Mouse (Mus musculus) kidney, adult 18-20 months (tissue): ENCODE data around the gene Rimklb.
"Not testable (repeated sequence)": the region's sequence is repeated elsewhere in the genome, so short reads cannot be mapped to it uniquely, and the experiment has no call there.

Experiments
- DNase-seq: peaks from one replicate; pipeline ENCODE4 v3.0.0; 2021

The Rimklb gene

DNA sequence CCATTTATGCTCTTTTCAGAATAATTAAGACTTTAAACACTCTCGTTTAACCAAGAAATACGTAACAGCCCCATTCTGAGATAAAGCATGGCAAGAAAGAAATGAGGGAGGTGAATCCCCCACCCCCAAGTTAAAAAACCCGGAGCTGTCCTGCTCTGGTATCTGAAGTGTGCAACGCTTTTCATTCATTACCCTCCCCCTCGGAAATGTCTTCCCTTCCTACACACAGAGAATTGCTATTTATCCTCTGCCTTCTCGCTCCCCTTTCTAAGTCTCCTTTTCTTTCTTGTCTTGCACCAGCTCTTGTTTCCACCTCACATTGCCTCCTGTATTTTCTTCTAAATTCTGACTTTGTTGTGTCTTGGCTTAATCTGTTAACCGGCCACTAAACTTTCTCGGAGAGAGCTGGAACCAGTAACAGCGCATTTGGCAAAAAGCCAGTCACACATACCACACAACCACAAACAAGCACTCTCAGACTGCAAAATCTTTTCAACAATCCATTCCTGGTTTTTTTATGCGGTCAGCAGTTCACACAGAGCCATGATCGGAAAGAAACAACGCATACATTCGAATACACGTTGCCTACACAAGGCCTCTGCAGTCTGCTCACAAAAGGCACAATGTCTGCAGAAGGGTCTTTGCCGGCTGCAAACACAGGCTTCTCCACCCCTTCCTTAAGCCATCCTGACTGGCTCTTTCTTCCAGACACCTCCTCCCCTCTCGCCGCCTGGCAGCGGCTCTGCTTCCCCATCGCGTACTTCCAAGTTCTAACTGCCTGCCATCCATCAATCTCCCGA, 3.3 kb downstream of the Rimklb start:
- peak; percentile 22 for DNase-seq

DNA sequence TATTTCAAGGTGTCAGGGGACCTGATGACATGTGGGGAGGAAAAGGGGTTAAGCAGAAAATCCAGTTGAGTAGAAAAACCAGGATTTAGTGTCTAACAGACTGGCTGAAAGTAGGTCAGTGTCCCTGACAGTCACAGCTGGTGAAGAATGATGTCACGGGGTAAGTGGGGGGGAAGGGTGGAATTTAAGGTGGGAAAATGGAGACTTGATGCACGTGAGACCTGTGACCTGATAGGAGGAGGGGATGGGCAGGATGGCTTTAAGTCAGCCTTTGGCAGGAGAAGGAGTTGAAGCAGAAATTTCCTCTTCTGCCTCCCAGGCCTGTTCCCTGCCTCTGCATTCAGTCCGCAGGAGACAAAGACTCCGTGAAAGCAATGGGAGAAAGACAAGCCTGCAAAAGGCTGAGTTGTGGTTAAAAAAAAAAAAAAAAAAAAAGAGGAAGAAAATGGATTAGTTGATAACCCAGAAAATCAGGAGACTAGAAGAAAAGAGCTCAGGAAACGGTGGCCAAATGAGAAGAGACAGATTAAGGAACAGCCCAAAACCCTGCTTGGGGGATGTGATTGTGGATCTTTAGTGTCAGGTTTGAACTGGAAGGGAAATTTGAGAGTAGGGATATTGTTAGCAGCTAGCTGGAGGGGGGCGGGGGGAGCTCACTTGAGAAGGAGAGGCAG, 4.6 kb downstream of the Rimklb start:
- DNase-seq = no peak

DNA sequence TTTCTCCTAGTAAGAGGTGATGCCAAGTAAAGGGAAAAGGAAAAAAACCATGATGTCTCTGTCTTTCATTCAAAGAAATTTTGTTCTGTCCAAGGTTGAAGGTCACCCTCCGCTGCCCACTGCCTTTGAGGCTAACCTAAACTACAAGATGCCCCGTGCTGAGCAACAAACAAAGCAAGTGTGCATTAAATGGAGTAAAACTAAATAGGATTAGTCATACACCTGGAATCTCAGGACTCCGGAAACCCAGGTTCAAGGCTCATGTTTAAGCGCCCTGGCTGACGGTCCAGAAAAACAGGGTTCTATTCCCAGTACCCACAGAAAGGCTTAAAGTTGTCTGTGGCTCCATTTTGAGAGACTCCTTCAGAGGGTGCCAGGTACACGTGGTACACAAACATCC, 6.1 kb downstream of the Rimklb start:
- DNase-seq = no peak

DNA sequence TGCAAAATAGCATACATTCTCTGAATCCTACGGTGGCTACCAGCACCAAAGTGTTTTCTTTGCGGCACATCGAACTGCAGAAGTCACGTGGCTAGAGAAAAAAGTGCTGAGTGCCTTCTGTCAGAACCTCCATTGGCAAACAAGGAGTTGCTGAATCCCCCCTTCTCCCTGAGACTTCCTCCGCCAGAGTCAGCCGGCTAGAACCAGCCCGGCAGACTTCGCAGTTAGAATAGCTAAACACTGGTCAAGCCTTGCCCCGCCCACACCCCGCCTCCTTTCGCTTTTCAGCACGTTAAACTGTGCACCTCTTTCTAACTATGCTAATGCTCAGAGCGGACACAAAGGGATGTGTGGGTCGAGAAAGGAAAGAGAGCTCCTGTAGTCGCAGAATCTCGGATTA, 7.0 kb downstream of the Rimklb start:
- DNase-seq = peak; percentile 85

DNA sequence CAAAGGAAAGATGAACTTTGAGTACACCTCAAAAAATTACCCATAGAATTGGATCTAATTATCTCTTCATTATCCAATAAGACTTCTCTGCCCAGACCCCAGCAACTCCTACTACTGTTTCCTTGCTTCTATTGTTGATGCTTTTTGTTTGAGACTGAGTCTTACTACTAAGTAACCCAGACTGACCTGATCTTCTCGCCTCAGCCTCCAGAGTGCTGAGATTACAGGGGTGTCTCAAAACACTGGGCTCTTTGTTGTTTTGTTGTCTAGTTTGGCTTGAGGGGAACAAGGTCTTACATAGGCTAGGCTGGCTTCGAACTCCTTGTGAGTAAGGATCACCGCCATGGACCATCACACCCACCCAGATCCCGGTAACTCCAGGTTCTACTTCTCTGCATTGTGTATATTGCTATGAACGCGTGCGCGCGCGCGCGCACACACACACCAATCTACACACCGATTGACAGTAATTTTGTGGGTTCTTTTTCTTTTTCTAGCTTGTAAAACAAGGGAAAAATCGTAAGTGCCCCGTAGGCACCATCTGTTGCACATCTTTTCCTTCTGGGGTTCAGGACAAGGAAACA, 7.5 kb downstream of the Rimklb start:
- DNase-seq = no peak

DNA sequence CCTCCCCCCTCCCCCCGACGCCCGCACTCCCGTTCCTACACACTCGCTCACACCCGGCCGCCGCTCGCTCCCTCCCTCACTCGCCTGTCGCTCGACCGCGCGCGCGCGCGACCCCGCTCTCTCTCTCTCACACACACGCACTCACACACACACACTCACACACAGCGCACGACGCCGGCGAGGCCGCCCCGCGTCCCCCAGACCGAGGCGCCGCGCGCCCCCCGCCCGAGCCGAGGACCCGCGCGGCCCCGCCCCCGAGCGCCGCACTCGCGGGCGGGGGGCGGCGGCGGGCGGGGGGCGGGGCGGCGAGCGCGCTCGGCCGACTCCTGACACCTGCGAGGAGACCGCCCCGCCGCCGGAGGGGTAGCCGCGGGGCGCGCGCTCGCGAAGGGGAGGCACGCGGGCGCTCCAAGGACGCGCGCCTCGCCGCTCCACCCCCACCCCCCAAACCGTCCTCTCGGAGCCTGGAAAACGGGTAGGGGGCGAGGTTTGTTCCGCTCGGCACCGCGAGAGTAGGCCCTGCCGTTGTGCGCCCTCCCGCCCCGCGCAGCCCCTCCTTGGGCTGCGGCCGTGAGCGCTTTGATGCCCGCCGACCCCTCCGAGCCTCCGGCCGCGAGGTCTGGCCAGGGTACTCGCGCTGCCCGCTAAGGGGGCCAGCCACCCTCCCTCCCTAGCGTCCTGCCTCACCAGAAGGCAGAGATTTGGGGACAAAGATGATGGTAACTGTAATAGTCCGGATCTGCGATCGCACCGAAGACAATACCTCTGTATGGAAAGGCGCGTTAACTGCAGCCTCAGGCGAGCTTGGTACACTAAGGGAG, 12.1 kb downstream of the Rimklb start:
- DNase-seq = no peak

DNA sequence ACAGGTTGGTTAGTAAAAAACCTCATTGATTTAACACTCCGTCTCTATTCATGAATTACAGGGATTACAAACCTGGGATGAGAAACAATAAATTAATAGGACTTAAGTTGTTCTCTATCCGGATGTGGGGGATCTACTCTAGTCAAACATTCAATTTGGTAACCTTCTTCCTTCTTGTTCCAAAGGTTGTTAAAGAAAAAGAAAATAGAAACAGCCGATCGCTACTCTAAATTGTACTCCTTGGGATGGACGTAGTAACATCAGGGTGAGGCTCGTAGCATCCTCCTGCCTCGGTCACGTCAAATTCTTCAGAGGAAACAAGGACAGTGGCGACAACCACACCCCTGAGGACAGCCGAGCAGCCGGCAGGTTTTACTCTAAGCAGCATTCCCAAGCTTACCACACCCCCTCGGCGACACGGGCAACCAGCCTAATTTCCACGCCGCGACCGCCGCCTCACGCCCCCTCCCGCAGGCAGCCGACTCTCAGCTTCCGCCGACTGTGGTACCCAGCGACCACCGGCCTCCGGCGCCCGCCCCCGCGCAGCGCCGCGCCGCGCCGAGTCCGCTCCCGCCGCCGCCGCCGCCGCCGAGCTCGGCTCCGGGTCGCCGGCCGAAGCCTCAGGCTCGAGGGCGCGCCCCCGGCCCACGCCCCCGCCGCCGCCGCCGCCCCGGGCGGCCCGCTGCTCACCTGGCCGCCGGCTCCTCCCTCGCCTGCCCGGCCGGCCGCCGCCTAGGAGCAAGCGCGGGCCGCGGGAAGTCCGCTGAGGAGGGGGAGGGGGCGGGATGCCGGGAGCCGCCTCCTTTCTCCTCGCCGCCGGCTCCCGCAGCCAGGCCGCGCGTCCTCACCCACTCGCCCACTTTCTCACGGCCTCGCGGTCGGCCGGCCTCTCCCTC, 12.9 kb downstream of the Rimklb start:
- DNase-seq = no peak

DNA sequence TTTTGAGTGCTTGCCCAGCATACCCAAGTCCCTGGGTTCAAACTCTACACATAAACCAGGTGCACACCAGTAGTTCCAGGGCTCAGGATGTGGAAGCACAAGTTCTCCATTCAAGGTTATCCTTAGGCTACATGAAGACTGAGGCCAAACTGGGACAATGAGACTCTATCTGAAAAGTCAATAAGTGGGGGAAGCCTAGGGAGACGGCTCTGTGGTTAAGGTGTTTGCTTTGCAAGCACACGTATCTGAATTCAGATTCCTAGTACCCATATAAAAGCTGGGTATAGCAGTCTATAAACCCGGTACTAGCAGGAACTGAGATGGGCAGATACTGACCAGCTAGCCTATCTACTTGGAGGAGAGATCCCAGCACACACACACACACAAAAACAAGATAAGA, 20.5 kb downstream of the Rimklb start:
- no peak for DNase-seq

DNA sequence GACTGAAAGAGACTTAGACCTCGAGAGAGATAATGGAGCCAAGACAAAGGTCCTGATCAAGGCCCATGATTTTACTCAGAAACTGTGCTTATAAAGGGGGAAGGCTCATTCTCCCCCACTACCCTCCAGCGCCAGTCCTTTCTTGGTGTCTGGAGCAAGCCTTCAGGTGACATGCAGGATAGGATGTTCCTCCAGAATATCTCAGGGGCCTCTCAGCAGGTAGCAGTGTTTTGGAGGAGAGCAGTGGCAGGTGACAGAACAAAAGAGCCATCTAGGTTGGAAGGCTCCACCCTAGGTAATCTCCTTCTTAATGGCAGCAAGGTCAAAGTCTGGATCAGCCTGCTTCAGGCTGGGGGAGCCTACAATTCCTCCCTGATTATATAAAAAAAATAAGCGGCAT, 27.1 kb downstream of the Rimklb start:
- not testable (repeated sequence) for DNase-seq

DNA sequence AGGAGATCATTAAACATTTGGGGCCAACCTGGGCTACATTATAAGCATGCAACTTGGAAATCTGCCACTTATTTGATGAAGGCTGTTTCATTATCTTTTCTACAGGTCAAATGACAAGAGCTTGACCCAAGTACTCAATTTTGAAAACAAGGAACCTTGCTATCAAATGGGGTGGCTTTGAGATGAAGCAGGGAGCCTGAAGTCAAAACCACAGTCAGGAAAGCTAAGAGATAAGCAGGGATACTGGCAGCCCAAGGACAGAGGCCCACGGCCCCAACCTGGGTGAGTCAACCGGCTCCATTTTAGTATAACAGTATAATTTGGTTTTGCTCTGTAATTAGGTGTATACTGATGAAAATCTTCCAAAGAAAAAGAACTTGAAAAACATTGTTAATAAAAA, 28.3 kb downstream of the Rimklb start:
- no peak for DNase-seq

DNA sequence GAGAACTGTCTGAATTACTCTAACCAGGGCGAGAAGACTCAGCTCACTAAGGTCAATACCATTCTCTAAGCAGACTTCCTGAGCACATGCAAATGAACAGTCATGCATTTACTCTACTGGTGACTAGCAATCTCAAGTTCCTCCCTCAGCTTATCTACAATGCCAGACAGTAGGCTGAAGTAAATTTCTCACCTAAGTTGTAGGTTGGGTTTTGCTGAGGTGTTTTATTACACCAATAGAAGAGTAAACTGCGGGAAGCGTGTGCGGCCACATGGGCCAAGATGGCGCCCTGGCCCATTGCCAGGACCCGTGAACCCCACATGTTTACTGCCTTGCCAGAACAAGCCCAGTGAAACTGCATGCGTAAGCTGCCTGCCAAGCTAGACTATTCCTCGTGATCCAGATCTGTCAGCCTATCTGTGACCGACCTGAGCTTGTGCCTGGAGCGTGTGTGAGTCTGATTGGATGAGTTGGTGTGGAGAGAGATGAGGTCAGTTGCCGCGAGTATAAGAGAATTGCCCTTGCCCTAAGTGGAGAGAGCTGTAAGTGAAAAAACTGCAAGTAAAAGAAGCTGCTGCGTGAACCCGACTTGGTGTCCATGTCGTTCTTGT, 29.4 kb downstream of the Rimklb start:
- DNase-seq = no peak

DNA sequence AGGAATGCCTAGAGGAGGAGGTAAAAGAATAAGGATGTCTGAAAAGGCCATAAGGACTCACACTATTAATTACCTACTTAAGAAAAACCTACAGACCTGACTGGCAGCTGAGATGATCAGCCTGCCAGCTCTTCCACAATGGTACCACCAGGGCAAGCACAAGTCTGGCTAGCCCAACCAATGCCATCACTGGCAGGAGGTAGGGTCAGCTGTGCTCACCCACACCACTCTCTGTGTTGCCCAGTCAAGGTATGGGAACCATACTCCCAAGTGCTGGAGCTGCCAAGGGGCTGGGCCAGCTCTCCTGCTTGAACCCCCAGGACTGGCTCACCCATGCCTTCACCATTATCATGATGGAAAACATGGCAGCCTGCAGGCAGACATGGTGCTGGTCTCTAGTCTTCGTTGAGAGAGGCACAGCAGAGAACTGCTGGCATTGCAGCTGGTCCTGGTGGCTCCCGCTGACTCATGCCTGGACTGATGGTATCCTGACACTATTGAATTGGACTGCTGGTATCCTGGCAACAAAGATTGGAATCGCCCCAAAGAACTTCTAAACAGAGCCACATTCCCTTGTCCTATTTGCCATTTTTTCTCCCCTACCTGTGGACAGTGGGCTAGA, 32.4 kb downstream of the Rimklb start:
- no peak for DNase-seq

DNA sequence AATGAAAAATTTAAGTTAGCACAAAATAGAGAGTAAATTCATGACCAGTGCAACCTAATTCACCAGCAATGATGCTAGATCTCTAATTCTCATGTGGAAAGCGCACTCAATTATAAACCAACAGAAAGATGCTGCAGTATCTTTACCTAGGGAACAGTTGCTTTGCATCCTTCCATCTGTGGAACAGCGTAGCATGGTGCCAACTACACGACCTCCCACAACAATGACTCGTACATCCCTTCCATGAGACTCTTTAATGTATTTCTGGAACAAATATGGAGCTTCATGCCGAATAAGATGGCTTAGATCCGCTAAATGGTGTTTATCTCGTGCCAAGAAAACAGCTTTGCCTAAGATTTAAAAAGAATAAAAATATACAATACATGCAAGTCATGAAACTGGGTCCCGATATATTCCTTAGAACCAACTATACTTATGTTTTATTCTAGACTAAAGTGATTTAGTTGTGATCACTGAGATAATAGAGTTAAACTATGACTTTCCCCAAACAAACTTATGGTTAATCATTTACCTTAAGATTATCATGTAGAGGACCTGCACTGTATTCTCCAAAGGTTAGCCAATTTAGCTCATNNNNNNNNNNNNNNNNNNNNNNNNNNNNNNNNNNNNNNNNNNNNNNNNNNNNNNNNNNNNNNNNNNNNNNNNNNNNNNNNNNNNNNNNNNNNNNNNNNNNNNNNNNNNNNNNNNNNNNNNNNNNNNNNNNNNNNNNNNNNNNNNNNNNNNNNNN, 39.4 kb downstream of the Rimklb start:
- DNase-seq = no peak

GRCm38 (mm10) chr6:122447848-122448247, 50.7 kb downstream of the Rimklb start:
- DNase-seq = no peak

DNA sequence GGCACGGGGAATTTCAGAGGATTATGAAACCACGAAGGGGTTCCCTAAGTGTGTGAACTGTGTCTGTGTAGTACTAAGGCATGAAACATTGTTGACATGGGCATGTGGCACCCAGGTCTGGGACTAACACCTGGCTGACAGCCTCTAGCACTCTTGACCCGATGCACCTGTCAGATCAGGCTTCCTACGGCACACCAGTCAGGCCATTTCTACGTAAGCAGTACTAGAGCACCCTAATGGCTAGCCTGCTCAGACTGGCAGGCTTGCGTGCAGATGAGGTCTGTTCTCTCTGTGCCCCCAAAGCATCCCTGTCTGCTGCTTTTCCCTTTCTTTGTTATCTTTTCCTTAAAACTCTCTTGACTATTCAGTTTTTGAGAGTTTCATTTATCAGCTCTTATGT, 53.3 kb downstream of the Rimklb start:
- no peak for DNase-seq

DNA sequence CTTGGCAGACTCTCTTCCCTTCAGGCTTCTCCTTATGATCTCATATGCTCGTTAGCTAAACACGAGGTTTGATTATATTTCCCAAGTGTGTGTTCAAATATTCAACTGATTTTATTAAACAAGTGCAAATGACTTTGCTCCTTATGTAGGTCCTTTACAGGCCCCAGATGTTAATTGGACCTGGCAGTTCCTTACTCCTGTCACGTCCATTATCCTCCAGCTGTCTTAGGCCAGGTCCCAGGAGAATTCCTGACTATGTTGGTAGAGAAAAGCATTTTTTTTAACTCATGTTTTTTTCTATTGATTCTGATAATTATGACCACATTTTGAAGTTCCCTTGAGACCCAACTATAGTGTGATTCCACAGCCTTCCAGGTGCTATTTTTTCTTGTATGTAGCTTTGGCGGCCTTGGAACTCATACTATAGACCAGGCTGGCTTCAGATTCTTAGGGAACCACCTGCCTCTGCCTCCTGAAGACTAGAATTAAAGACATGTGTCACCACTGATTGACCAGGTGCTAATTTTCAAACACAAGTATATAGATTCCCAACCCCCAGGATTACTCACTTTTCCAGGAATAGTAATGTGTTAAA, 57.8 kb downstream of the Rimklb start:
- no peak for DNase-seq

GRCm38 (mm10) chr6:122439249-122439648, 59.3 kb downstream of the Rimklb start:
- no peak for DNase-seq

DNA sequence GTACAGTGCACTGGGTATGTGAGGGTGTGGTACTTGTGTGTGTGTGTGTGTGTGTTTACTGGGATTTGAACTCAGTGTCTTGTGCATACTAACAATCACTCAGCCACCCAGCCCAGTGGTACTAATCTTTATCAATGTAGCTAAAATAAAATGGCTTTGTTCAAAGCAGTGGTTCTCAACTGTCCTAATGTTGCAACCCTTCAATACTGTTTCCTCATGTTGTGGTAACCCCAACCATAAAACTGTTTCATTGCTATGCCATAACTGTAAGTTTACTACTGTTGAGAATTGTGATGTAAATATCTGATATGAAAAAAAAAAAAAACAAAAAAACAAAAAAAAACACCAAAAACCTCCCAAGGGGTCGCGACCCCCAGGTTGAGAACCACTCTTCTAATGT, 63.3 kb downstream of the Rimklb start:
- DNase-seq = no peak

DNA sequence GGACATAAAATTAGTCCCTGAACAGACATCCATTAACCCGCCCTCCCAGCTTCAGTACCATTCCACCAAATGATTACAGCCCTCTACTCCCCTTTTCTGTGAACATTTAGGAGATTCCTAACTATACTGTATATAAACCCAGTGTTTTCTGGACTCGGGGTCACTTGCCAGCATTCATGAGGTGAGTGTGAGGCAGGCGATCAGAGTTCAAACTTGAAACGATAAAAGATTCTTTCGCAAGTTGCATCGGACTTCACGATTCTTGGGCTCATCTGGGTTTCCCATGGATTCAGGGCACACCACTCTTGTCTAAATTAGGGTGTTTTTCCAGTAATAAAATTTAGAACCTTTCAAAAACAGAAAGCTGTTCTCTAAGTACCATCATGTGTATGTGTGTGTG, 71.1 kb downstream of the Rimklb start:
- no peak for DNase-seq

GRCm38 (mm10) chr6:122417015-122417414, 81.5 kb downstream of the Rimklb start:
- no peak for DNase-seq
